Mouse (Mus musculus) olfactory bulb, adult 2 months (tissue): ENCODE measurements at regions not wholly inside any gene's neighbourhood (a gene's known extent, or its start where the extent isn't known, plus 50 kb on each side); places are given as distances from the start of the nearest gene placed in this dataset.

Experiments used
- H3K27ac ChIP-seq: fragments of 200-500 bp; 2 replicates; pipeline ENCODE4 v1.5.1; 2012; ENCODE audit warnings: low read depth, low read length; ENCODE audit not compliant: insufficient read depth
- H3K4me1 ChIP-seq: fragments of 200-500 bp; 2 replicates; pipeline ENCODE4 v1.6.1; 2012; ENCODE audit warnings: low read length; ENCODE audit not compliant: control insufficient read depth, insufficient read depth
- H3K4me3 ChIP-seq: fragments of 200-500 bp; 2 replicates; pipeline ENCODE4 v1.5.1; 2012; ENCODE audit warnings: mild to moderate bottlenecking, low read depth, low read length, moderate library complexity; ENCODE audit not compliant: insufficient read depth
- CTCF ChIP-seq: fragments of 200-500 bp; IDR thresholded peaks from 2 replicates; pipeline ENCODE4 v1.5.1; 2012; ENCODE audit warnings: low read depth, mild to moderate bottlenecking, low read length, moderate library complexity; ENCODE audit not compliant: insufficient read depth
- POLR2A ChIP-seq: fragments of 200-500 bp; IDR thresholded peaks from 2 replicates; pipeline ENCODE4 v1.6.1; 2012; ENCODE audit warnings: mild to moderate bottlenecking, low read depth, low read length, moderate library complexity; ENCODE audit not compliant: insufficient read depth
- WGBS: fragments of 180-500 bp; shearing (Covaris S2); methylation state at CpG from one replicate; pipeline ENCODE4 v1.1.7; 2018; 5-methylcytosine and 5-hydroxymethylcytosine counted together

- TF ChIP-seq POLR2A (no peak), CTCF (no peak)
- H3K27ac ChIP-seq: peak overlapping the region; percentile 8; the same call in 1 of the 2 replicates
- 86% methylated on average over 7 of the region's 7 CpGs for WGBS
- H3K4me1 ChIP-seq: peaks cover 13% of the 10 kb centered on the region; the same call in 1 of the 2 replicates
- no peak overlapping the region for H3K4me3 ChIP-seq
Observed at GRCm38 (mm10) chr17:84008682-84009052, 160.9 kb upstream of the Haao start.

- Histone ChIP-seq H3K27ac (no peak overlapping the region), H3K4me1 (peaks cover 11% of the 10 kb centered on the region; the same call in 1 of the 2 replicates), H3K4me3 (no peak overlapping the region)
- TF ChIP-seq CTCF: no peak
- 93% methylated on average over 12 of the region's 12 CpGs for WGBS
Observed at GRCm38 (mm10) chr17:84008035-84008681, 160.4 kb upstream of the Haao start.

- Histone ChIP-seq H3K4me3 (no peak overlapping the region), H3K27ac (no peak overlapping the region), H3K4me1 (peaks cover 9% of the 10 kb centered on the region; the same call in 1 of the 2 replicates)
- TF ChIP-seq POLR2A (no peak), CTCF (no peak)
- 94% methylated on average over 9 of the region's 9 CpGs for WGBS
Observed at GRCm38 (mm10) chr17:84006748-84007147, 159.0 kb upstream of the Haao start.

- Histone ChIP-seq H3K4me1 (peaks cover 9% of the 10 kb centered on the region; the same call in 1 of the 2 replicates), H3K4me3 (no peak overlapping the region), H3K27ac (no peak overlapping the region)
- TF ChIP-seq CTCF (no peak), POLR2A (no peak)
- WGBS: 49% methylated on average over 6 of the region's 6 CpGs
Observed at GRCm38 (mm10) chr17:84004237-84004636, 156.5 kb upstream of the Haao start.

- WGBS: 69% methylated on average over 9 of the region's 9 CpGs
- no peak overlapping the region for H3K27ac ChIP-seq
- H3K4me1 ChIP-seq: peaks cover 14% of the 10 kb centered on the region; the same call in 1 of the 2 replicates
- TF ChIP-seq CTCF (no peak), POLR2A (no peak)
- H3K4me3 ChIP-seq: no peak overlapping the region
Observed at GRCm38 (mm10) chr17:84003489-84004234, 155.9 kb upstream of the Haao start.

- Histone ChIP-seq H3K4me3 (no peak overlapping the region), H3K4me1 (peaks cover 14% of the 10 kb centered on the region; the same call in 1 of the 2 replicates), H3K27ac (no peak overlapping the region)
- TF ChIP-seq POLR2A (no peak), CTCF (no peak)
- 95% methylated on average over 6 of the region's 6 CpGs for WGBS
Observed at GRCm38 (mm10) chr17:84002939-84003338, 155.2 kb upstream of the Haao start.

GRCm38 (mm10) chr17:84002327-84002726, 154.6 kb upstream of the Haao start:
- 95% methylated on average over 16 of the region's 16 CpGs for WGBS
- Histone ChIP-seq H3K27ac (no peak overlapping the region), H3K4me3 (no peak overlapping the region), H3K4me1 (peaks cover 14% of the 10 kb centered on the region; the same call in 1 of the 2 replicates)
- TF ChIP-seq CTCF (no peak), POLR2A (no peak)

GRCm38 (mm10) chr17:84000115-84000514, 152.4 kb upstream of the Haao start:
- no peak overlapping the region for H3K4me3 ChIP-seq
- H3K4me1 ChIP-seq: peaks cover 14% of the 10 kb centered on the region; the same call in 1 of the 2 replicates
- H3K27ac ChIP-seq: no peak overlapping the region
- 87% methylated on average over 6 of the region's 6 CpGs for WGBS
- no peak for TF ChIP-seq CTCF
- TF ChIP-seq POLR2A: no peak

GRCm38 (mm10) chr17:83998972-83999545, 151.3 kb upstream of the Haao start:
- TF ChIP-seq POLR2A (no peak), CTCF (no peak)
- H3K27ac ChIP-seq: no peak overlapping the region
- H3K4me1 ChIP-seq: peaks cover 10% of the 10 kb centered on the region; the same call in 1 of the 2 replicates
- 78% methylated on average over 10 of the region's 10 CpGs for WGBS
- H3K4me3 ChIP-seq: no peak overlapping the region

GRCm38 (mm10) chr17:83998341-83998740, 150.6 kb upstream of the Haao start:
- TF ChIP-seq CTCF (no peak), POLR2A (no peak)
- no peak overlapping the region for H3K4me3 ChIP-seq
- peaks cover 6% of the 10 kb centered on the region; the same call in 1 of the 2 replicates for H3K4me1 ChIP-seq
- H3K27ac ChIP-seq: no peak overlapping the region
- WGBS: 97% methylated on average over 7 of the region's 7 CpGs
